13 mouse cellular contexts compared by ENCODE assay signal in the genomic region with DNA sequence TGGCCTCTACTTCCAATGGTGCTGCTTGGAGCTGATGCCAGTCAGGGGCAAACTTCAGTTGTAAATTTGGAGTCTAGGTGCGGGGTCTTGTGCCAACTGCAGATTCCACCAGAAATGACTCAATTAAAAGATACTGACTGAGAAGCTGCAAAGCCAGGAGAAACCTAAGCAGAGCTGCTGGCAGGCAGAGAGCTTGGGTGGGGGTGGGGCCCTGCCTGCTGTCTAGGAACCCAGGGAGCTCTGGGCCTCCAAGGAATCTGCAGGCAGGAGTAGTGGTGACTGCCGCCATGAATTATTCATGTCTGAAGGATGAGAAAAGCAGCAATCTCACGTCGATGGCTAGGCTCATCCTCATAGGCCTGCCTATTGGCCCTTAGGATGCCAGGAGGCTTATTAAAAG.
A peak's percentile ranks its signal among the peaks of the same experiment; 100 is the strongest.
DNase-seq lines count a peak whose midpoint lies in the region; ATAC-seq lines count a peak whose summit lies in the region.
"Had no signal": no experiment of that assay in that cellular context is flagged by ENCODE, and none has a peak within 500 bp of the region (broad histone marks: within the 10 kb centered on the region; RNA-seq: fewer than 3 reads in every experiment).

No protein-coding gene starts in this region.

- DNase-seq in left cerebral cortex, postnatal 4 days, result peak; percentile 14
- no peak for DNase-seq in left cerebral cortex, adult 9 months (ENCODE audit: low spot score in 2 of 2)
- DNase-seq in cerebellum, postnatal 36 days, result no peak
- no peak for DNase-seq in ovary, postnatal 10 days (ENCODE audit: low spot score)
- no peak for DNase-seq in right cerebral cortex, postnatal 4 days
- DNase-seq: gastrocnemius, adult 2 months; heart, postnatal 36 days; right cerebral cortex, postnatal 14 days had no signal

- no peak overlapping the region for H3K9ac ChIP-seq in hindbrain, embryonic 12.5 days
- H3K9ac ChIP-seq in midbrain, embryonic 12.5 days (replicated peaks), result no peak overlapping the region
- H3K9ac ChIP-seq: liver, embryonic 14.5 days had no signal

- H3K27ac ChIP-seq in hindbrain, embryonic 12.5 days, result 0 out of 2 replicates have a peak overlapping the region, but pooled peaks have one; percentile 25
- H3K27ac ChIP-seq in midbrain, embryonic 12.5 days (replicated peaks), result 0 out of 2 replicates have a peak overlapping the region, but pooled peaks have one; percentile 15
- H3K27ac ChIP-seq: gastrocnemius, adult 2 months; liver, embryonic 14.5 days had no signal

- intact Hi-C loops in left cerebral cortex, postnatal 4 days (cut with DNase I), result no loop called here

- H3K4me3 ChIP-seq in hindbrain, embryonic 12.5 days, result no peak overlapping the region
- no peak overlapping the region for H3K4me3 ChIP-seq in midbrain, embryonic 12.5 days
- H3K4me3 ChIP-seq: gastrocnemius, adult 2 months; megakaryocyte, embryonic 14.5 days had no signal

- ATAC-seq in hindbrain, embryonic 12.5 days (ENCODE audit: low FRiP score), result peak; percentile 74; the same call in 1 of the 2 replicates
- peak; percentile 87 for ATAC-seq in midbrain, embryonic 12.5 days (ENCODE audit: low FRiP score, low read depth)
- ATAC-seq in erythroblast, adult 5-6 weeks (replicated peaks; ENCODE audit: low FRiP score, poor library complexity, severe bottlenecking), result no peak

- H3K36me3 ChIP-seq in hindbrain, embryonic 12.5 days, result no peaks in the 10 kb centered on the region
- no peaks in the 10 kb centered on the region for H3K36me3 ChIP-seq in midbrain, embryonic 12.5 days

- H3K4me1 ChIP-seq in hindbrain, embryonic 12.5 days, result peaks cover 15% of the 10 kb centered on the region
- H3K4me1 ChIP-seq in midbrain, embryonic 12.5 days, result peaks cover 15% of the 10 kb centered on the region

- H3K9me3 ChIP-seq in hindbrain, embryonic 12.5 days (replicated peaks), result no peaks in the 10 kb centered on the region
- H3K9me3 ChIP-seq in midbrain, embryonic 12.5 days, result no peaks in the 10 kb centered on the region

- WGBS in hindbrain, embryonic 12.5 days, result 12% methylated on average over 4 of the region's 4 CpGs
- WGBS in midbrain, embryonic 12.5 days, result 17% methylated on average over 4 of the region's 4 CpGs

- no peak overlapping the region for H3K4me2 ChIP-seq in hindbrain, embryonic 12.5 days (replicated peaks)
- 0 out of 2 replicates have a peak overlapping the region, but pooled peaks have one; percentile 1 for H3K4me2 ChIP-seq in midbrain, embryonic 12.5 days (replicated peaks)

- no peaks in the 10 kb centered on the region for H3K27me3 ChIP-seq in hindbrain, embryonic 12.5 days
- no peaks in the 10 kb centered on the region for H3K27me3 ChIP-seq in midbrain, embryonic 12.5 days
- H3K27me3 ChIP-seq: megakaryocyte, embryonic 14.5 days had no signal
